Mouse (Mus musculus) adrenal gland, postnatal 4 days (tissue): ENCODE measurements around the gene Hectd1. TPM values are rescaled to one million over a fixed set of nuclear protein-coding genes. Genes with fewer than 3 reads are reported as not detected.

Source experiments
- DNase-seq, 2 experiments: peaks; one replicate each; pipeline ENCODE4 v3.0.0; 2021 to 2022; ENCODE audit warnings: low spot score in 2 of 2, mixed read lengths in 2 of 2
- total RNA-seq, 2 experiments: library from RNA; stranded (reverse); gene quantifications; 2 replicates each; pipeline ENCODE4 v1.2.3; 2021

The Hectd1 gene
- total RNA-seq, 2 experiments from 2014 or later = 93.9 to 102 TPM

DNA sequence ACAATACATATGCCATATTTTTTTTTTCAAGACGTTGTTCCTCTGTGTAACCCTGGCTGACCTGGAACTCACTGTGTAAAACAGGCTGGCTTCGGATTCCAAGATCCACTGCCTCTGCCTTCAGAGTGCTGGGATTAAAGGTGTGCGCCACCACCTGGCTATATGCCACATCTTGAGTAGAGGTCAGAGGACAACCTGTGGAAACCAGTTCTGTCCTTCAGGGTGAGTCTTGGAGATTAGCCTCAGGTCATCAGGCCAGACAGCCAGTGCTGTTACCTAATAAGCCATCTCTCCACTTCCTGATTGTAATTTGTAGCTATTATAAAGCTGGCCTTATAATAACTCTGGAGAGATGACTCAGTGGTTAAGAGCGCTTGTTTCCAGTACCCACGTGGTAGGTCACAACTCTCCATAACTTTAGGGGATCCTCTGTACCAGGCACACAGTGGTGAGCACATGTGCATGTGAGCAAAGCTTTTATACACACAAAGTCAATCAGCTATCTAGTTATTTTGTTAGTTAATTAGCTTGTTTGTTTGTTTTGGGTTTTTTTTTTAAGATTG, 122.6 kb downstream of the Hectd1 start:
- DNase-seq = no peak

DNA sequence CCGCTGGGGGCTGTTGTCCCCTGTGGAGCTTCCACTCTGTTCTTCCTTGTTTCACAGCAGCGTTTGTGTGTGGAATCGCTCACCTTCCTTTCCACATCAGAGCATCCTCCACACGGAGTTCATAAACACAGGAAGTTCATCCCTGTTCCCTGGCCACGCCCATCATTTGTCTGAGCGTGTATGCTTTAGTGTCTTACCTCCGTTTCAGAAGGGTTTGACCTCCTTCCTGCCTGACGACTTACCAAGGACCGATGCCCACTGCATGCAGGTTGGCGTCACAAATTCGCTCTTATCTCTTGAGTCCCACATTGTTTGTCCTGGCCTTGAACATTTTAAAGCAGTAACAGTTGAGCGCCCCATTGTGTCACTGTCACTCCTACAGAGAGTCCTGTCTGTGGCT, 123.6 kb downstream of the Hectd1 start:
- DNase-seq = no peak

DNA sequence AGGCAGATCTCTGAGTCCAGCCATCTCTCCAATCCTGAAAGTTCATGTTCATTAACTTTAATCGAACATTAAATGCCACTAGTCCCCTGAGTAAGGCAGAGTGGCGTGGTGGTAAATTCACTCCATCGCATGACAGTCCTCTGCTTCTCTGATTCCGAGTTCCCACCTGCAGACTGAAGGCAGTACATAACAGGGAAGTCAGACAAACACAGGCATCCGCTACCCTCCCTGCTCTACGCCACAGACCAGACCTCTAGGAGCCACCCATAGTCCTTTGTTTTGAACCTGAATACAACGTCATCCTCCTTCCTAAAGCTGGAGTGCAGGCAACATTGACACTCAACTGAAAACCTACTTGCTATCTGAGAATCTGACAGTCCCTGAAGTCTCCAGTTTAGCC, 124.8 kb downstream of the Hectd1 start:
- DNase-seq = no peak

DNA sequence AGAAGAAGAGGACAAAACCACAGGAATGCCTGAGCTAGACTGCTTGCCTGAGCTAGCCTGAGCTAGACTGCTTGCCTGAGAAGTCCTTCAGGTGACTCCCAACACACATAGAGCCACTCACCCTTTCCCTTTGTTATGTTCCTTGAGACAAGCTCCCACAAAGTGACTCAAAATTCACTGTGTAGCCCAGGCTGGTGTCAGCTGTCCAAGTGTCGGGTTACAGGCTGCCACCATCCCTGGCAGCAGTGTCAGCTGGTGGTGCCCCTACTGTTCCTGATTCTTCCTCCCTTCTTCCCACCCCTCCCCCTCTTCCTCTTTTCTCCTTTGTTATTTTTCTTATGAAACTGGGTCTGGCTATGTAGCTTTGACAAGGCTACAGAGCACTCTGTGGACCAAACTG, 125.5 kb downstream of the Hectd1 start:
- no peak for DNase-seq

DNA sequence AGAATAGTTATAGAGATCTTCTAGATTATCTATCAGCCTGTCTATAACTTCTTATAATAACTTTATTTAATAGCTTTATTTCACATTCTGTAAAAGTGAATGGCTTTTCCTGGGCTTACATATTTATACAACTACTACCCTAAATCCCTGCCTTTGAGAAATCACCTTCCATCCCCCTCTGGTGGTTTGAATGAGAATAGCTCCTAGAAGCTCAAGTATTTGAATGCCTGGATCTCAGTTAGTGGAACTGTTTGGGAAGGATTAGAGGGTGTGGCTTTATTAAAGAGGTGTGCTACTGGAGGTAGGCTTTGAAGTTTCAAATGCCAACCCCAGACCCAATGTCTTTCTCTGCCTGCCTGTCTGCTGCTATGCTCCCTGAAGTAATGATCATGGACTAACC, 127.6 kb downstream of the Hectd1 start:
- no peak for DNase-seq

DNA sequence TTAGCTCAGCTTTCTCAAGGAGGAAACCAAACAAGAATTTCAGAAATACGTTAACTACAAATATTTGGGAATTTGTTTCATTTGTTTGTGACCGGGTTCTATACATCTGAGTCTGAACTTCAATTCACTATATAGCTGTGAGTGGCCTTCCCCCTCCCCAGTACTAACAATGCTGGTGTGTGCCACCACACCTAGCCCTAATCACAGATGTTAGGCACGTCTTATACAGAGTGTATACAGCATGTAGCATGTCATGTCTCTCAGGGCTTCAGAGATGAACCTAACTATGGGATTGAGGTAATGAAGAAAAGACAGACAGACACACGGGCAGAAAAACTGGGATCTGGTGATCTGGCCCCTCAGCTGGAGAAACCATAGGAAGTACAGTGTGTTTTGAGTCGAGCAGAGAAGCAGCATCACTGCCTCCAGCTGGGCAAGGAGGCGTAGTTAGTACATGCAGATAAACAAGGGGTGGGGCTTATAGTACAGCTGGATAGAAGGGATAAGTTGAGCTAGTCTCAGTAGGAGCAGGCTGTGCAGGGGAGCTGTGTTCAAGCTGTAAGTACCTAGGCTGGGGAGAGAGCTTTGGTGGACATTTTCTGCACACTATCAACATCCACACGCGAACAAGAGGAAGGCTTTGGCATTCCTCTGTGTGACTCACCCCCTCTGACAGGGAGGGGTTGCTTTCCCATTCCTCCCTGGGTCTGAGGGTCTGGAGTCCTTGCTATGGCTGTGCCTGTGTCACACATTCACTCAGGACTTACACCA, 129.5 kb downstream of the Hectd1 start:
- no peak for DNase-seq

DNA sequence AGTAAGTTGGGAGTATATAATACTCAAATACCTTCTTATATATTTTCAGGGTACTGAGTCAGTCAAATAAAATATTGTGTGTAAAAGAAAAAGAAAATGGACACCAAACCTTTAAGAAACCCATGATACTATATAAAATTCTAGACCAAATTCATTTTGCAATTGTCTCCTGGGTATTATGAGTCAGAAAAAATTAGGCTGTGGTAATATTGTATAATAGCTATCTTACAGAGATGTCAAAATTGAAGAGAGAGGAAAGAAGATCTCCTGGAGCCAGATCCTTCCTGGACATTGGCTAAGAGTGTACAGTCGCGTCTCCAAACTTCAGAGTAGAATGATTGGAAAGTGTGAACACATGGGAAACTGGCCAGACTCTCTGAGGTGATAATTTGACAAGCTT, 133.2 kb downstream of the Hectd1 start:
- DNase-seq = no peak

DNA sequence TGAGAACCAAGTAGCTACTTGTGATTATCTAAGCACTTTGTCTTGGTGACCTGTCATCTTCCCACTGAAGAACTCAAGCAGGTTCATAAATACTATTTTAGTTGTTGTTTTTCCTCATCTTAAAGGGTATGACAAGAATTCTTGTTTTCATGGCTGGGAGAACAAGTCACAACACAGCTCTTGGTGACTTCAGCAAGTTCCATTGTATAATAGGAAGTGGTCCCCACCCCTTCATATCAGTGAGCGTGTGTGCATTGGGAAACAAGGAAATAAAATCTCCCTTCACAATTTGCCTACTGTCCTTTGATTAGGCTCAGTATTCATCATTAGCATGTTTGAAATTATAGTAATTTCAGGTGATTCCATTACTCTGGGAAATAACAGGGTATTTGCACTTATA, 134.4 kb downstream of the Hectd1 start:
- no peak for DNase-seq

DNA sequence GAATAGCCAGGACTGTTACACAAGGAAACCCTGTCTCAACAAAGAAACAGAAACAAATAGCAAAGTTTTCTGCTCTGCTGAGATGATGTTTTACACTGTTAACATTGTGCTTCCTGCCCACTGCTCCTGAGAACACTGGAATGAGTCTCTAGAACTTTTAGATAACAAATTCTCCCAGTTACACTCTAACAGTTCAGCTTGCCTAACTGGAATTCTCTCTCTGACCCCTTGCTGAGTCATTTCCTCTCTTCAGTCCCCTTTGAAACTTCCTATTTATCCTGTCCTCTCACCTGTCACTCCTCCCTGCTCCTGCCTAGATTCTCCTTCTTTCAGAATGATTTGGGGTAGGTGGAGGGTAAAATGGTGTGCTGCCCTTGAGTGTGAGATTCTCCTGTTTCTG, 135.2 kb downstream of the Hectd1 start:
- DNase-seq = no peak

Other genes with a start within 250 kb of the Hectd1 start
- under 1 TPM; 0.79 to 0.87 TPM for gene Coch, start 236.2 kb downstream of the Hectd1 start, total RNA-seq
- 10 to 100 TPM; 19.9 to 21.5 TPM for gene Ap4s1, start 138.5 kb downstream of the Hectd1 start, total RNA-seq
- gene Strn3, start 137.6 kb downstream of the Hectd1 start, total RNA-seq = 10 to 100 TPM; 81.6 to 84.8 TPM
- 10 to 100 TPM; 21.1 to 23.4 TPM for gene Heatr5a, start 141.8 kb upstream of the Hectd1 start, total RNA-seq
- 10 to 100 TPM; 28.6 to 34.3 TPM for gene Dtd2, start 177.0 kb upstream of the Hectd1 start, total RNA-seq
- gene Gpr33, start 198.5 kb upstream of the Hectd1 start, total RNA-seq = not detected